Mouse (Mus musculus): ENCODE results near the gene Nup98. TPM values are rescaled to one million over a fixed set of nuclear protein-coding genes. Genes with fewer than 3 reads are reported as not detected.

Gene Nup98
- polyA plus RNA-seq, 1 experiment from 2014 or later: 43.3 TPM

GRCm38 (mm10) chr7:102192356-102192755, 17.6 kb downstream of the Nup98 start:
- H3K9me3 ChIP-seq: no peaks in the 10 kb centered on the region
- peaks cover 60% of the 10 kb centered on the region for H3K36me3 ChIP-seq
- WGBS: 93% methylated on average over 1 of the region's 1 CpGs
- ATAC-seq (ENCODE audit: low FRiP score, low read depth): no peak
- no peak overlapping the region for H3K4me3 ChIP-seq
- H3K27ac ChIP-seq (replicated peaks): no peak overlapping the region
- no peaks in the 10 kb centered on the region for H3K4me1 ChIP-seq
- H3K9ac ChIP-seq (replicated peaks): no peak overlapping the region
- no peak overlapping the region for H3K4me2 ChIP-seq (replicated peaks)
- H3K27me3 ChIP-seq: no peaks in the 10 kb centered on the region

GRCm38 (mm10) chr7:102183849-102184248, 26.1 kb downstream of the Nup98 start:
- no peaks in the 10 kb centered on the region for H3K9me3 ChIP-seq
- 91% methylated on average over 3 of the region's 3 CpGs for WGBS
- H3K27me3 ChIP-seq: no peaks in the 10 kb centered on the region
- peaks cover 74% of the 10 kb centered on the region for H3K36me3 ChIP-seq
- H3K4me3 ChIP-seq: no peak overlapping the region
- H3K9ac ChIP-seq (replicated peaks): no peak overlapping the region
- H3K4me1 ChIP-seq: no peaks in the 10 kb centered on the region
- H3K27ac ChIP-seq (replicated peaks): no peak overlapping the region
- no peak for ATAC-seq (ENCODE audit: low FRiP score, low read depth)
- H3K4me2 ChIP-seq (replicated peaks): no peak overlapping the region

- ATAC-seq (ENCODE audit: low FRiP score, low read depth): no peak
- no peak overlapping the region for H3K9ac ChIP-seq (replicated peaks)
- no peak overlapping the region for H3K4me3 ChIP-seq
- no peak overlapping the region for H3K27ac ChIP-seq (replicated peaks)
- H3K27me3 ChIP-seq: no peaks in the 10 kb centered on the region
- no peaks in the 10 kb centered on the region for H3K9me3 ChIP-seq
- no peaks in the 10 kb centered on the region for H3K4me1 ChIP-seq
- H3K36me3 ChIP-seq: peaks cover 29% of the 10 kb centered on the region
- no peak overlapping the region for H3K4me2 ChIP-seq (replicated peaks)
Measured at GRCm38 (mm10) chr7:102170300-102170699, 39.7 kb downstream of the Nup98 start.

GRCm38 (mm10) chr7:102153691-102154090, 56.3 kb downstream of the Nup98 start:
- no peaks in the 10 kb centered on the region for H3K27me3 ChIP-seq
- H3K9me3 ChIP-seq: no peaks in the 10 kb centered on the region
- H3K36me3 ChIP-seq: peaks cover 60% of the 10 kb centered on the region
- WGBS: 95% methylated on average over 5 of the region's 5 CpGs
- H3K4me1 ChIP-seq: no peaks in the 10 kb centered on the region
- ATAC-seq (ENCODE audit: low FRiP score, low read depth): no peak
- H3K4me3 ChIP-seq: no peak overlapping the region
- H3K4me2 ChIP-seq (replicated peaks): no peak overlapping the region
- H3K27ac ChIP-seq (replicated peaks): no peak overlapping the region
- H3K9ac ChIP-seq (replicated peaks): no peak overlapping the region

GRCm38 (mm10) chr7:102137898-102138297, 72.1 kb downstream of the Nup98 start:
- WGBS: 97% methylated on average over 5 of the region's 5 CpGs
- Histone ChIP-seq H3K36me3 (peaks cover 73% of the 10 kb centered on the region), H3K4me3 (no peak overlapping the region), H3K27ac (replicated peaks) (no peak overlapping the region), H3K27me3 (no peaks in the 10 kb centered on the region), H3K9ac (replicated peaks) (no peak overlapping the region), H3K9me3 (no peaks in the 10 kb centered on the region), H3K4me1 (no peaks in the 10 kb centered on the region), H3K4me2 (replicated peaks) (no peak overlapping the region)
- ATAC-seq (ENCODE audit: low FRiP score, low read depth): no peak

GRCm38 (mm10) chr7:102137464-102137863, 72.5 kb downstream of the Nup98 start:
- ATAC-seq (ENCODE audit: low FRiP score, low read depth): no peak
- H3K4me2 ChIP-seq (replicated peaks): no peak overlapping the region
- no peak overlapping the region for H3K4me3 ChIP-seq
- no peak overlapping the region for H3K9ac ChIP-seq (replicated peaks)
- H3K4me1 ChIP-seq: no peaks in the 10 kb centered on the region
- H3K27ac ChIP-seq (replicated peaks): no peak overlapping the region
- H3K9me3 ChIP-seq: no peaks in the 10 kb centered on the region
- no peaks in the 10 kb centered on the region for H3K27me3 ChIP-seq
- 90% methylated on average over 1 of the region's 1 CpGs for WGBS
- H3K36me3 ChIP-seq: peaks cover 75% of the 10 kb centered on the region

GRCm38 (mm10) chr7:102132395-102132794, 77.6 kb downstream of the Nup98 start:
- no peak overlapping the region for H3K4me2 ChIP-seq (replicated peaks)
- peaks cover 76% of the 10 kb centered on the region for H3K36me3 ChIP-seq
- H3K27me3 ChIP-seq: no peaks in the 10 kb centered on the region
- no peaks in the 10 kb centered on the region for H3K9me3 ChIP-seq
- WGBS: 96% methylated on average over 4 of the region's 4 CpGs
- H3K27ac ChIP-seq (replicated peaks): no peak overlapping the region
- no peaks in the 10 kb centered on the region for H3K4me1 ChIP-seq
- no peak for ATAC-seq (ENCODE audit: low FRiP score, low read depth)
- H3K4me3 ChIP-seq: no peak overlapping the region
- H3K9ac ChIP-seq (replicated peaks): no peak overlapping the region

- Histone ChIP-seq H3K4me1 (no peaks in the 10 kb centered on the region), H3K4me2 (replicated peaks) (no peak overlapping the region), H3K9me3 (no peaks in the 10 kb centered on the region), H3K27me3 (no peaks in the 10 kb centered on the region), H3K4me3 (no peak overlapping the region), H3K27ac (replicated peaks) (no peak overlapping the region), H3K36me3 (peaks cover 72% of the 10 kb centered on the region), H3K9ac (replicated peaks) (no peak overlapping the region)
- WGBS: 96% methylated on average over 10 of the region's 10 CpGs
- no peak for ATAC-seq (ENCODE audit: low FRiP score, low read depth)
Measured at GRCm38 (mm10) chr7:102120326-102120725, 89.7 kb downstream of the Nup98 start.

GRCm38 (mm10) chr7:102117382-102117781, 92.6 kb downstream of the Nup98 start:
- ATAC-seq (ENCODE audit: low FRiP score, low read depth): no peak
- Histone ChIP-seq H3K4me3 (no peak overlapping the region), H3K36me3 (peaks cover 43% of the 10 kb centered on the region), H3K27ac (replicated peaks) (no peak overlapping the region), H3K4me2 (replicated peaks) (no peak overlapping the region), H3K9ac (replicated peaks) (no peak overlapping the region), H3K4me1 (no peaks in the 10 kb centered on the region), H3K9me3 (no peaks in the 10 kb centered on the region), H3K27me3 (peaks cover 4% of the 10 kb centered on the region; the same call in 1 of the 2 replicates)
- WGBS: 75% methylated on average over 6 of the region's 6 CpGs

- no peak for ATAC-seq (ENCODE audit: low FRiP score, low read depth)
- H3K27ac ChIP-seq (replicated peaks): no peak within 1 kb of the TSS
Measured at GRCm38 (mm10) chr7:102116579-102117331, 93.2 kb downstream of the Nup98 start, which contains the start of gene Chrna10. Gene Chrna10 (minus strand): TSS chr7:102116828.

GRCm38 (mm10) chr7:102113151-102113729, 96.7 kb downstream of the Nup98 start:
- H3K4me2 ChIP-seq (replicated peaks): no peak overlapping the region
- 83% methylated on average over 45 of the region's 45 CpGs for WGBS
- no peak overlapping the region for H3K4me3 ChIP-seq

More at GRCm38 (mm10) chr7:102116579-102117331, 93.2 kb downstream of the Nup98 start, which contains the start of gene Chrna10:
- Histone ChIP-seq H3K9me3 (no peaks in the 10 kb centered on the region), H3K4me2 (replicated peaks) (no peak within 1 kb of the TSS), H3K4me3 (no peak within 1 kb of the TSS), H3K36me3 (peaks cover 36% of the 10 kb centered on the region), H3K27me3 (peaks cover 4% of the 10 kb centered on the region; the same call in 1 of the 2 replicates), H3K4me1 (no peaks in the 10 kb centered on the region), H3K9ac (replicated peaks) (no peak within 1 kb of the TSS)
- WGBS: 36% methylated on average over 7 of the region's 7 CpGs

GRCm38 (mm10) chr7:102109746-102110145, 100.2 kb downstream of the Nup98 start:
- Histone ChIP-seq H3K27ac (replicated peaks) (no peak overlapping the region), H3K4me3 (no peak overlapping the region), H3K4me2 (replicated peaks) (no peak overlapping the region), H3K4me1 (peaks cover 7% of the 10 kb centered on the region), H3K36me3 (no peaks in the 10 kb centered on the region), H3K9me3 (no peaks in the 10 kb centered on the region), H3K9ac (replicated peaks) (no peak overlapping the region), H3K27me3 (peaks cover 4% of the 10 kb centered on the region; the same call in 1 of the 2 replicates)
- 89% methylated on average over 4 of the region's 4 CpGs for WGBS
- ATAC-seq (ENCODE audit: low FRiP score, low read depth): no peak

More at GRCm38 (mm10) chr7:102113151-102113729, 96.7 kb downstream of the Nup98 start:
- no peaks in the 10 kb centered on the region for H3K9me3 ChIP-seq
- no peak overlapping the region for H3K9ac ChIP-seq (replicated peaks)
- peaks cover 4% of the 10 kb centered on the region; the same call in 1 of the 2 replicates for H3K27me3 ChIP-seq
- no peak for ATAC-seq (ENCODE audit: low FRiP score, low read depth)
- no peak overlapping the region for H3K27ac ChIP-seq (replicated peaks)
- no peaks in the 10 kb centered on the region for H3K4me1 ChIP-seq
- peaks cover 3% of the 10 kb centered on the region for H3K36me3 ChIP-seq

All from midbrain, embryonic 12.5 days (tissue).